Mouse (Mus musculus) testis, postnatal 14 days (tissue): ENCODE results near the gene Dram2.
A peak's percentile ranks its signal among the peaks of the same experiment; 100 is the strongest.
"Not testable (repeated sequence)": the region's sequence is repeated elsewhere in the genome, so short reads cannot be mapped to it uniquely, and the experiment has no call there.

ENCODE experiments used
- DNase-seq: peaks from one replicate; pipeline ENCODE4 v3.0.0; 2021; ENCODE audit warnings: low spot score

Dram2 gene

DNA sequence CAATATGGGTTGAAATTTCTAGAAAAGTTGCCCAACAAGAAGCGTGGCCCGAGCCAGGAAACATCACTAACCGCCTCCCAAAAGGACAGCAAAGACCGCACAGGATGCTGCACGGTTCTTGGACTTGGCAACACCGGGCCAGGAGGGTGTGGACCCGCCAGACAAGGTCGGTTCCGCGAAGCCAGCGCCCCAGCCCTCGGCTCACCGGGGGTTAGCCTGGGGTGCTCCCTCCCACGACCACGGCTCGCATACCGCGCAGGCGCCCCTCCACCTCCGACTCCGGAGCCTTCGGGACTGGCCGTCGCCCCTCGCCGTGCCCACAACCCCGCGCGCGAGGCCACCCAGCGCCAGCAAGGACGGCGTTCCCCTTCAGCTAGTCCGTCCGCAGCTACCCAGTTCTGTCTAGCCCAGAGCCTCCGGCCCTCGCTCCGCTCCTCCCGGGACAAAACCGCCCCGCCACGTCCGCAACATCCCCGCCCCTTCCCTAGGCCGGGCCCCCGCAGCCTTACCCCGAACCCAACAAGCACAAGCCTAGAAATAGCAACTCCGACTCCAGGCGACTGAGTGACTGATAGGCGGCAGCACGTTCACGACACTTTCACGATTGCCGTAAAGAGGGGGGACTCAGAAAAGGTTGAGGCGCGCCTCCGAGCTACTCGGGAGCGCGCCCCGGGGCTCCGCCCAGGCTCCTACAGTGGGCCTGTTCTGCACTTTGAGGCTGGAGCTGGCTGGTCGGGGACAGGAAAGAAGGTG is at the start of gene Dram2, which contains the start of gene Cept1:
Gene Dram2 (plus strand): TSS at position 628 of the 753 bp plus-strand sequence.
Gene Cept1 (minus strand): TSS at position 632 of the 753 bp plus-strand sequence.
- peak; percentile 95 for DNase-seq

DNA sequence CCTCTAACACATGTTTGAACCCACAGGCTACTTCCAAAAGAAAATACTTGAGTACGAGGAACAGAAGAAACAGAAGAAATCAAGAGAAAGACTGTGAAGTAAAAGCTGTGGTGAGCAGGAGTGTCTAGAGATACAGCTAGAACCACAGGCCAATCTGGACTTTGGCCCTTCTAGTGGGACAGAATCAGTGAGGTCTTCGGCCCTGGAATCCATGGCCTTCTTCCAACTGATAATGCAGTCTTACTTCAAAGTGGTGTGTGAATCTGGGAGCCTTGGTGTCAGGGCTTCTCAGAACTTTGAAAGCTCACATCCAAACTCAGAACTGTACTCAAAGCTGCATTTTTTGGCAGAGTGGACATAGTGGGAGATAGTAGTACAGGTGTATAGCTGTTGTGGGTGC is 47.1 kb upstream of the Dram2 start:
- DNase-seq, result no peak

- DNase-seq, result no peak
Measured at GRCm38 (mm10) chr3:106502892-106503291, 44.7 kb upstream of the Dram2 start.

DNA sequence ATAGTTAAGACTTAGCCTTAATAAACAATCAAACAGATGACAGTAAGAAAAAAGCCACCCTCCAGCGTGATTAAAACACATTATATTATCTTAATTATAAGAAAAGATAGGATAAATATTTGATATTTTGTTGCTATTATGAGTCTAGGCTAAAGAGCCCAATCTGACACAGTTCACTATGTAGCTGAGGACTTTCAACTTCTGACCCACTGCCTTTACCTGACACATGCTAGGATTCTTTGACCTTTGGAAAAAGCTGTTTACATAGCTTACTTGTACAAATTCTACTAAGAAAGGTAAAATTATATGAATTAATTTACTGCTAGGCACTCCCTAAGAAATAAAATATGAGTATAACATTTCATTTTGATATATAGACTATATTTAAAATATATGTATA is 36.9 kb upstream of the Dram2 start:
- no peak for DNase-seq

DNA sequence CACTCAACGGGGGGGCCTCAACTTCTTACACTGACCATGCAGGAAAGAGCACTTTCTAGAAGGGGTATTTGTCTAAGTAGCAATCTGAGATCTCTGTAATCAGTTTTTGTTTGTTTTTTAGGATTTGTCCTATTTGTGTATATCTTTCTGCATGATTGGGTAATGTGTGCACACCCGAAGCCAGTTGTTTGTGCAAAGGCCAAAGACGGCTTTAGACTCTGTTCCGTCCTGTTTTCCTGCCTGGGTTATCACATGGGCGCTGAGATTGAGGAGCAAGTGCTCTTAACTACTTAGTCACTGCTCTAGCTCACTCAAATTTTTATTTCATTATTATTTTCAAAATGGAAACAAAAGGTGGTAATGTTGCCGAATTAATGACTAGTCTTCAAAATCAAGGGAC is 32.6 kb upstream of the Dram2 start:
- no peak for DNase-seq

GRCm38 (mm10) chr3:106522730-106523129 is 24.9 kb upstream of the Dram2 start:
- no peak for DNase-seq

DNA sequence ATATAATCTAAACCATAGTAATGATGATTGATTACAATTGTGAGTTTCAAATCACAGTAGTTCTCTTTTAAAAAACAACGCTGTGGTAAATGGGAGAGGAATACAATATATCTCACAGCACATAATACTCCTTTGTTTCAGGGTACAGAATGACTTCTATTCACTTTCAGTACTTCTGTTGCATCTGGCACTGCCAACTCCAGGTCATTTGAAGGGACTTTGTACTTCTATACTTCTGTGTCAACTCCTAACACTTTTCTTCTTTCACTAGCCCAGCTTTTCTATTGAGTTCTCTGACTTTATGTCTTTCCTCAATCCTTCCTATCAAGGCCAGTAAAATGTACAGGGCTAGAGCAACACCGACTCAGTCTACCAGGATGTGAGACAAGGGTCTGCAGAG is 21.2 kb upstream of the Dram2 start:
- DNase-seq, result no peak

- no peak for DNase-seq
Measured at GRCm38 (mm10) chr3:106528032-106528431, 19.6 kb upstream of the Dram2 start.

DNA sequence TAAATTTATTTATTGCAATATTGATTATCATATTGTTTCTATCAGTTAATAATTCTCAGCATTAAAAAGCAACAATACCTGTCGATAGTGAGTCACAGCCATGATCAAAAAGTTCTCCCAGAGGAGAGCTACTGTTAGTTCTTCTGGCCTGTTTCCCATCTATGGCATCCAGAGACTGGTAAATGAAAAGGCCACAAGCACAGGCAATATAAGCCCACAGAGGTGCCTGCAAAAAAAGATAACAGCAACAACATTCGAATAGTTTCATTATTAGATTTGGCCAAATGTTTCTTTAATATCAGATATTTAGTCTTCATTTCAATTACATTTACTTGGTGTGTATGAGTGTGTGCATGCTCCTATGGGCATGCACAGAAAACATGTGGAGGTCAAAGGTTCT is 14.3 kb upstream of the Dram2 start:
- DNase-seq, result no peak

DNA sequence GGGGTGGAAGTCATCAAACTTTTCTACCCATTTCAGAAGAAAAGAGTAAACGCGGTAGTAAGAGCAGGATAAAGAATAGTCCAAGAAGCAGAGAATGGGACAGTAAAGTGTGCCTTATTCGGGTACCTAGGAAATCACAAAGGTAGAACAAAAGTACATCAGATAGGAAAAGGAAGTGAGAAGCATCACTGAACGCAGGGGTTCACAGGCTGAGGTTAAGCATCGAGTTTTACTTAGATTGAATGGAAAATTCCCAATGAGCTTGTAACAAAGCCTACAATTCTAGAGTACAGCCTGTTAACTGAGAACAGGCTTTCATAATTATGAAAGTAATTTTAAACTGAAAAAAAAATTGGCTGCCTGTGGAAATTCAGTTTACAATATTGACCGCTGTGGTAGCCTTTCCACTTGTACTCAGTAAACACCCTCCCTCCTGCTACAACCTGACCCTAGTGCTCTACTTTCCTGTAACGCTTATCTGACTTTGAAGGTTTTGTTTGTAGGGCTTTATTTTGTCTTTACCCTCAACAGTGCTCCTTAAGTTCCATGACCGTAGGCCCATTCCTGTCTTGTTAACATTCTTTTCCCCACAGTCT is 2.8 kb upstream of the Dram2 start:
- no peak for DNase-seq

- no peak for DNase-seq
Measured at GRCm38 (mm10) chr3:106547924-106548539, 434 bp downstream of the Dram2 start.

DNA sequence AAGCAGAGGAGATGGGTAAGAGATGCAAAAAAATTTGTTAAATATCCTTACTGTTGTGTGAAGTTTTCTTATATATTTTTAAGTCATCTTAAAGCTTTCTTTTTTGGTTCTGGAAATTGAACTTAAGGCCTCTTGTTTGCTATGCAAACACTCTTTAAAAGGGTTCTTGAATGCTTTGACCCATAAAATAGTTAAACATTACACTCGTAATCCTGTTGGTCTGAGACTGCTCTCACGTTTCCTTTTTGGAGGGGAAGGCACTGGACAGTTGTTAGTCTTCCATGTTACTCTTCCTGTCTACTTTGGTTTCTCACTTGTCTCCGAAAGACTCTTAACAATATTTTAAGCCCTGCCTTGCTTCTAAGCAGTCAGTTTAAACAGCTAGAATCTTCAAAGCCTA is 1.4 kb downstream of the Dram2 start:
- DNase-seq, result no peak

- DNase-seq, result no peak
Measured at GRCm38 (mm10) chr3:106553411-106553810, 5.8 kb downstream of the Dram2 start.

DNA sequence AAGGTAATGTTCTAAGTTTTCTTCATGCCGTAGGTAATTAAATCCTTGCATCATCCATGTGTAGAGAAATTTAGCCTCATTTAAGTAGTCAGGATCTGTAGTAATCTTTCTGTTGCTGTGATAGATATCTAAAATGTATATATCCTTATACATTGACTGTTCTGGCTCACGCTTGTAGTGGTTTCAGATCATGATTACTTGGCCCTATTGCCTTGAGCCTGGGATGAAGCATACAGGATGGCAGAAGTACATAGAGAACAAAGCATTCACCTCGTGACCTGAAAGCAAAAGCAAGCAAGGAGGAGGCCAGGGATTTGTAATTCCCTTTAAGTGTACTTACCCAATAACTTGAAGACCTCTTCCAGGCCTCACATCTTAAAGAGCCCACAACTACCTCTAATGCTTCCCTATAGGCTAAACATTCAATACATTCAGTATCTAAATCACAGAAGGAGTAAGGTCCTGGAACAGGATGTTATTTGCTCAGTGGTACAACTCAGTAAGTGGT is 8.2 kb downstream of the Dram2 start:
- DNase-seq, result no peak

GRCm38 (mm10) chr3:106558271-106558670 is 10.7 kb downstream of the Dram2 start:
- no peak for DNase-seq

DNA sequence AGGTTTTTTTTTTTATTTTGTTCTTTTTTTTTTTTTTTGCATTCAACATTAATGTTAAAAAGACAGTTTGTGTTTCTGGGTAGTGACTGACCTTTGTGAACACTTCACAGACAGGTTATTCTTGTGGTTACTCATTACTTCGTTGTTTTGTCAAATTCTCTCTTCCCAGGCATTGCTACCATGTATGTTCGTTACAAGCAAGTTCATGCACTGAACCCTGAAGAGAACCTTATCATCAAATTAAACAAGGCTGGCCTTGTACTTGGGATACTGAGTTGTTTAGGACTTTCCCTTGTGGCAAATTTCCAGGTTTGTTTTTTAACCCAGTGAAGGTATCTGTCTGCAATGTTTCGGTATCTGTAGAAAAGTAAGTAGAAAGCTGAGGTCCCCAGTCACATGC is 18.3 kb downstream of the Dram2 start:
- DNase-seq, result no peak

GRCm38 (mm10) chr3:106573191-106573590 is 25.6 kb downstream of the Dram2 start:
- DNase-seq, result no peak

GRCm38 (mm10) chr3:106579296-106579695 is 31.7 kb downstream of the Dram2 start:
- DNase-seq, result no peak

DNA sequence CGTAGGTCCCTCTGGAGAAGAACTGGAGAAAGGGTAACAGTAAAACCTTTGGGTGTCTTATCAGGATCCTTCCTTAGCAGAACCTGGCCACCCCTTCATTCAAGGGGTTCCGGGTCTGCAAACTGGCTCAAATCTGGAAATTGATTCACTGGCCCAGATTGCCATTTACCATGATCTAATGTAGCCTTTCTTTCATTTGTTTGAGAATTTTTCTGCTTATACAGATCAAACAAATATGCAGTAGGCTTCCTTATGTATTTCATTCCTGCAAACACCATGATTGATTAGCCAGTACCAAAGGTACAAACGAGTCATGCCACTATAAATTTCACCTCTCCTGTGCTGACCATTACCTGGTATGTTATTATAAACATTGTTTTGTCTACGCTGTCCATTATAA is 46.0 kb downstream of the Dram2 start:
- DNase-seq, result not testable (repeated sequence)

DNA sequence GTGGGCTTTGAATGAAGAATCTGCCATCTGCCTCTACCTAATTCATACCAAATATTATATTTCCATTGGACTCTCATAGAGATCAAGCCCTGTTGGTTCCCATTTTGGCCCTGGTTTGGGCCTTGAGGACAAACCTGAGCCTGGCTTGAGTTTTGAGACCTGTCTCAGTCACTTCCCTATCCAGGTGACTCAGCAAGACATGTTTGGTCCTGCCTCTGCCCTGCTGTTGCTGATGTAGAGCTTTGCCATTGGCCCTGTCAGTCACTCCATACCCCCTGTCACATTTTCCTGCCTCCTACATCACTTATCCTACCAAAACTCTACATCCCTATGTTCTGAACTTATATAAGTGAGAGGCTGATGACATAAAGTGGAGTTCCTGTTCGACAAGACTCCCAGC is 70.5 kb downstream of the Dram2 start:
- DNase-seq, result no peak
